In genomic region chr4:44004623-44005409, GRCm38 (mm10) we compare ENCODE assay signal across 28 mouse cellular contexts. TPM values are rescaled to one million over a fixed set of nuclear protein-coding genes. Genes with fewer than 3 reads are reported as not detected.
A peak's percentile ranks its signal among the peaks of the same experiment; 100 is the strongest.
DNase-seq lines count a peak whose midpoint lies in the region; ATAC-seq lines count a peak whose summit lies in the region.
"Had no signal": no experiment of that assay in that cellular context is flagged by ENCODE, and none has a peak within 500 bp of the region (broad histone marks: within the 10 kb centered on the region; RNA-seq: fewer than 3 reads in every experiment).

No protein-coding gene starts in this region.

- no peaks in the 10 kb centered on the region for H3K27me3 ChIP-seq in heart, embryonic 11.5 days (ENCODE audit: control insufficient read depth, insufficient read depth, low read length)
- H3K27me3 ChIP-seq in heart, embryonic 12.5 days (replicated peaks): no peaks in the 10 kb centered on the region
- no peaks in the 10 kb centered on the region for H3K27me3 ChIP-seq in liver, embryonic 12.5 days (replicated peaks)
- H3K27me3 ChIP-seq in hindbrain, embryonic 16.5 days (replicated peaks; ENCODE audit: control insufficient read depth, insufficient read depth, low read length): no peaks in the 10 kb centered on the region
- H3K27me3 ChIP-seq: embryonic facial prominence, embryonic 12.5 days; neural tube, embryonic 13.5 days had no signal

- H3K9ac ChIP-seq in heart, embryonic 11.5 days (ENCODE audit: low read depth, low read length): peak overlapping the region; percentile 39; the same call in 1 of the 2 replicates
- H3K9ac ChIP-seq in heart, embryonic 12.5 days: no peak overlapping the region
- peak overlapping the region; percentile 73 for H3K9ac ChIP-seq in liver, embryonic 12.5 days
- H3K9ac ChIP-seq in hindbrain, embryonic 16.5 days (ENCODE audit: low read depth, low read length): no peak overlapping the region
- H3K9ac ChIP-seq: embryonic facial prominence, embryonic 12.5 days; neural tube, embryonic 13.5 days had no signal

- no peak for ATAC-seq in heart, embryonic 11.5 days (replicated peaks; ENCODE audit: insufficient number of reproducible peaks, low FRiP score, low TSS enrichment)
- ATAC-seq in heart, embryonic 12.5 days (ENCODE audit: insufficient number of reproducible peaks, low FRiP score): no peak
- peak; percentile 55 for ATAC-seq in liver, embryonic 12.5 days
- ATAC-seq in hindbrain, embryonic 16.5 days: no peak
- ATAC-seq: forebrain, embryonic 14.5 days; midbrain, embryonic 16.5 days had no signal

- H3K36me3 ChIP-seq in heart, embryonic 11.5 days (ENCODE audit: control insufficient read depth, insufficient read depth, low read length): no peaks in the 10 kb centered on the region
- H3K36me3 ChIP-seq in heart, embryonic 12.5 days: no peaks in the 10 kb centered on the region
- peaks cover 20% of the 10 kb centered on the region for H3K36me3 ChIP-seq in liver, embryonic 12.5 days
- no peaks in the 10 kb centered on the region for H3K36me3 ChIP-seq in hindbrain, embryonic 16.5 days (ENCODE audit: control insufficient read depth, insufficient read depth, low read length)
- H3K36me3 ChIP-seq: embryonic facial prominence, embryonic 12.5 days; limb, embryonic 10.5 days; midbrain, embryonic 10.5 days; neural tube, embryonic 13.5 days had no signal

- peak; percentile 23 for DNase-seq in c-Kit-positive CD71-positive TER-119-positive erythroid progenitor cells, embryonic 14.5 days (ENCODE audit: low spot score)
- no peak for DNase-seq in lung, postnatal 4 days
- DNase-seq in spleen, adult 12 weeks (ENCODE audit: low spot score): no peak
- DNase-seq: adrenal gland, postnatal 36 days; cerebellum, adult 18-20 months; cerebellum, postnatal 14 days; gastrocnemius, postnatal 10 days; heart, adult 2 months; heart, postnatal 10 days; kidney, adult 18-20 months; layer of hippocampus, adult 9-11 months; retina, postnatal 1 day; right cerebral cortex, postnatal 25 days had no signal

- H3K4me2 ChIP-seq in heart, embryonic 11.5 days: peak overlapping the region; percentile 47
- H3K4me2 ChIP-seq in heart, embryonic 12.5 days: no peak overlapping the region
- H3K4me2 ChIP-seq in liver, embryonic 12.5 days: peak overlapping the region; percentile 77
- H3K4me2 ChIP-seq in hindbrain, embryonic 16.5 days (ENCODE audit: low read length): no peak overlapping the region
- H3K4me2 ChIP-seq: embryonic facial prominence, embryonic 12.5 days; neural tube, embryonic 13.5 days had no signal

- H3K27ac ChIP-seq in heart, embryonic 11.5 days (ENCODE audit: low read depth, low read length): peak overlapping the region; percentile 73; the same call in 1 of the 2 replicates
- no peak overlapping the region for H3K27ac ChIP-seq in heart, embryonic 12.5 days (ENCODE audit: poor library complexity, severe bottlenecking)
- peak overlapping the region; percentile 95 for H3K27ac ChIP-seq in liver, embryonic 12.5 days
- H3K27ac ChIP-seq in hindbrain, embryonic 16.5 days (ENCODE audit: low read depth, low read length): no peak overlapping the region
- H3K27ac ChIP-seq: embryonic facial prominence, embryonic 12.5 days; heart, adult 2 months; kidney, postnatal 0 days; limb, embryonic 10.5 days; midbrain, embryonic 10.5 days; neural tube, embryonic 13.5 days had no signal

- H3K9me3 ChIP-seq in heart, embryonic 11.5 days (replicated peaks; ENCODE audit: control insufficient read depth, low read length): no peaks in the 10 kb centered on the region
- H3K9me3 ChIP-seq in heart, embryonic 12.5 days (replicated peaks): no peaks in the 10 kb centered on the region
- H3K9me3 ChIP-seq in liver, embryonic 12.5 days (replicated peaks): no peaks in the 10 kb centered on the region
- no peaks in the 10 kb centered on the region for H3K9me3 ChIP-seq in hindbrain, embryonic 16.5 days (ENCODE audit: control insufficient read depth, low read length)
- H3K9me3 ChIP-seq: embryonic facial prominence, embryonic 12.5 days; limb, embryonic 10.5 days; midbrain, embryonic 10.5 days; neural tube, embryonic 13.5 days had no signal

- no peak overlapping the region; the same call in 1 of the 2 replicates for H3K4me3 ChIP-seq in heart, embryonic 11.5 days (ENCODE audit: low read depth, low read length)
- no peak overlapping the region for H3K4me3 ChIP-seq in heart, embryonic 12.5 days
- H3K4me3 ChIP-seq in liver, embryonic 12.5 days: peak overlapping the region; percentile 52
- no peak overlapping the region for H3K4me3 ChIP-seq in hindbrain, embryonic 16.5 days (ENCODE audit: low read length)
- H3K4me3 ChIP-seq: embryonic facial prominence, embryonic 12.5 days; heart, adult 2 months; limb, embryonic 10.5 days; midbrain, embryonic 10.5 days; myocyte; neural tube, embryonic 13.5 days had no signal

- WGBS in heart, embryonic 11.5 days (ENCODE audit: insufficient replicate concordance): 61% methylated on average over 3 of the region's 3 CpGs
- WGBS in heart, embryonic 12.5 days: 62% methylated on average over 3 of the region's 3 CpGs
- 62% methylated on average over 3 of the region's 3 CpGs for WGBS in liver, embryonic 12.5 days (ENCODE audit: insufficient replicate concordance)
- WGBS in hindbrain, embryonic 16.5 days: 77% methylated on average over 3 of the region's 3 CpGs

- H3K4me1 ChIP-seq in heart, embryonic 11.5 days (ENCODE audit: control insufficient read depth, insufficient read depth, low read length): no peaks in the 10 kb centered on the region
- H3K4me1 ChIP-seq in heart, embryonic 12.5 days (replicated peaks): no peaks in the 10 kb centered on the region
- peaks cover 34% of the 10 kb centered on the region for H3K4me1 ChIP-seq in liver, embryonic 12.5 days
- no peaks in the 10 kb centered on the region for H3K4me1 ChIP-seq in hindbrain, embryonic 16.5 days (ENCODE audit: control insufficient read depth, insufficient read depth, low read depth, low read length)
- H3K4me1 ChIP-seq: embryonic facial prominence, embryonic 12.5 days; limb, embryonic 10.5 days; midbrain, embryonic 10.5 days; neural tube, embryonic 13.5 days had no signal

RNA-seq across cellular contexts. Expression of gene Clta, which starts 0.6 kb away (rescaled TPM):
- polyA plus RNA-seq in heart, embryonic 11.5 days (2014; fragmentation: Nextera tagmentation; extraction: Ambion mirVana): 157 and 162 TPM in 2 replicates
- 153 and 163 TPM in 2 replicates for polyA plus RNA-seq in heart, embryonic 12.5 days (2016; fragmentation: Nextera tagmentation; extraction: Ambion mirVana)
- 169 and 172 TPM in 2 replicates for polyA plus RNA-seq in liver, embryonic 12.5 days (2016; fragmentation: Nextera tagmentation; extraction: Ambion mirVana)
- polyA plus RNA-seq in hindbrain, embryonic 16.5 days (2015; fragmentation: Nextera tagmentation; extraction: Ambion mirVana): 332 and 364 TPM in 2 replicates

RNA-seq across cellular contexts. Expression of gene Ccin, which starts 21.5 kb away (rescaled TPM):
- polyA plus RNA-seq in heart, embryonic 11.5 days (2014; fragmentation: Nextera tagmentation; extraction: Ambion mirVana): not detected in 2 replicates
- polyA plus RNA-seq in heart, embryonic 12.5 days (2016; fragmentation: Nextera tagmentation; extraction: Ambion mirVana): 0.09 TPM in 1 of 2 replicates, not detected in the other
- polyA plus RNA-seq in liver, embryonic 12.5 days (2016; fragmentation: Nextera tagmentation; extraction: Ambion mirVana): not detected in 2 replicates
- polyA plus RNA-seq in hindbrain, embryonic 16.5 days (2015; fragmentation: Nextera tagmentation; extraction: Ambion mirVana): not detected in 2 replicates
- polyA plus RNA-seq: embryonic facial prominence, embryonic 12.5 days; forebrain, embryonic 14.5 days; kidney, postnatal 0 days; large intestine, adult 2 months; limb, embryonic 10.5 days; liver, adult 2 months; lung, postnatal 0 days; midbrain, embryonic 10.5 days; midbrain, embryonic 16.5 days; neural tube, embryonic 13.5 days had no signal

RNA-seq across cellular contexts. Expression of gene Glipr2, which starts 47.6 kb away (rescaled TPM):
- 112 and 136 TPM in 2 replicates for polyA plus RNA-seq in heart, embryonic 11.5 days (2014; fragmentation: Nextera tagmentation; extraction: Ambion mirVana)
- polyA plus RNA-seq in heart, embryonic 12.5 days (2016; fragmentation: Nextera tagmentation; extraction: Ambion mirVana): 95.7 and 97.5 TPM in 2 replicates
- 45.8 and 46.6 TPM in 2 replicates for polyA plus RNA-seq in liver, embryonic 12.5 days (2016; fragmentation: Nextera tagmentation; extraction: Ambion mirVana)
- polyA plus RNA-seq in hindbrain, embryonic 16.5 days (2015; fragmentation: Nextera tagmentation; extraction: Ambion mirVana): 32.5 and 39.4 TPM in 2 replicates

Comparison
In these comparisons a context has a peak if more than half of its experiments do, and no peak if none do; other contexts are left out.
1. H3K27ac ChIP-seq: peak in heart, embryonic 11.5 days (single experiment) and liver, embryonic 12.5 days (single experiment); none in heart, embryonic 12.5 days (single experiment) and hindbrain, embryonic 16.5 days (single experiment).
2. H3K4me2 ChIP-seq: peak in heart, embryonic 11.5 days (single experiment) and liver, embryonic 12.5 days (single experiment); none in heart, embryonic 12.5 days (single experiment) and hindbrain, embryonic 16.5 days (single experiment).
3. H3K9ac ChIP-seq: peak in heart, embryonic 11.5 days (single experiment) and liver, embryonic 12.5 days (single experiment); none in heart, embryonic 12.5 days (single experiment) and hindbrain, embryonic 16.5 days (single experiment).